Mouse (Mus musculus) A20 (cell line): ENCODE measurements at regions not wholly inside any gene's neighbourhood (a gene's known extent, or its start where the extent isn't known, plus 50 kb on each side); places are given as distances from the start of the nearest gene placed in this dataset.
A peak's percentile ranks its signal among the peaks of the same experiment; 100 is the strongest.

ENCODE experiments used
- DNase-seq: peaks from one replicate; pipeline ENCODE4 v3.0.0-alpha.2; 2011; ENCODE audit warnings: low read depth, low spot score

- DNase-seq = no peak
Observed at GRCm38 (mm10) chrX:169554359-169554758, 130.6 kb upstream of the Mid1 start.

- DNase-seq = no peak
Observed at GRCm38 (mm10) chrX:169552851-169553250, 132.1 kb upstream of the Mid1 start.

- DNase-seq = no peak
Observed at GRCm38 (mm10) chrX:169544037-169544436, 141.0 kb upstream of the Mid1 start.

GRCm38 (mm10) chrX:169508229-169508628 is 176.8 kb upstream of the Mid1 start:
- DNase-seq = no peak

- DNase-seq = no peak
Observed at GRCm38 (mm10) chrX:169493577-169493976, 173.4 kb upstream of the Hccs start.

GRCm38 (mm10) chrX:169473518-169473917 is 153.3 kb upstream of the Hccs start:
- DNase-seq = no peak

GRCm38 (mm10) chrX:169470715-169471114 is 150.5 kb upstream of the Hccs start:
- no peak for DNase-seq

- DNase-seq = no peak
Observed at GRCm38 (mm10) chrX:169450159-169450558, 130.0 kb upstream of the Hccs start.

- no peak for DNase-seq
Observed at GRCm38 (mm10) chrX:169439546-169439945, 119.4 kb upstream of the Hccs start.

- DNase-seq = peak; percentile 19
Observed at GRCm38 (mm10) chrX:169438626-169439025, 118.5 kb upstream of the Hccs start.

GRCm38 (mm10) chrX:169433903-169434302 is 113.7 kb upstream of the Hccs start:
- no peak for DNase-seq

GRCm38 (mm10) chrX:169396825-169397224 is 76.7 kb upstream of the Hccs start:
- peak; percentile 17 for DNase-seq

- no peak for DNase-seq
Observed at GRCm38 (mm10) chrX:169386640-169387039, 66.5 kb upstream of the Hccs start.
